Mouse (Mus musculus) bone marrow macrophage, adult 2 months (primary cell): ENCODE results near the gene Vmn2r96.
"Not testable (repeated sequence)": the region's sequence is repeated elsewhere in the genome, so short reads cannot be mapped to it uniquely, and the experiment has no call there.

Source experiments
- CTCF ChIP-seq: IDR thresholded peaks from 2 replicates; pipeline ENCODE4 v1.5.1; 2012; ENCODE audit warnings: low read depth, mild to moderate bottlenecking, low read length, moderate library complexity
- POLR2A ChIP-seq: IDR thresholded peaks from 2 replicates; pipeline ENCODE4 v1.6.1; 2012; ENCODE audit warnings: mild to moderate bottlenecking, low read depth, low read length, borderline replicate concordance

GRCm38 (mm10) chr17:18615151-18615550, 42.2 kb downstream of the Vmn2r96 start:
- not testable (repeated sequence) for TF ChIP-seq POLR2A, CTCF
